Mouse (Mus musculus): ENCODE data around the gene Cryzl2. TPM values are rescaled to one million over a fixed set of nuclear protein-coding genes. Genes with fewer than 3 reads are reported as not detected.

The Cryzl2 gene
- polyA plus RNA-seq, 1 experiment from 2014 or later = 8.6 TPM

GRCm38 (mm10) chr1:157417414-157417813 lies 41.0 kb upstream of the Cryzl2 start:
- DNase-seq (ENCODE audit: low spot score) (no peak), ATAC-seq (ENCODE audit: insufficient number of reproducible peaks, low FRiP score, low TSS enrichment, low read depth) (no peak)
- no peaks in the 10 kb centered on the region for H3K36me3 ChIP-seq (ENCODE audit: control insufficient read depth, insufficient read depth, low read length)
- H3K27me3 ChIP-seq (ENCODE audit: control insufficient read depth, insufficient read depth, low read length) = no peaks in the 10 kb centered on the region
- no peak overlapping the region for H3K27ac ChIP-seq (replicated peaks; ENCODE audit: low read depth, low read length)
- no peak overlapping the region for H3K9ac ChIP-seq (ENCODE audit: low read length)
- no peak overlapping the region for H3K4me3 ChIP-seq (ENCODE audit: low read depth, low read length)
- H3K4me2 ChIP-seq (ENCODE audit: low read depth, severe bottlenecking) = no peak overlapping the region
- H3K9me3 ChIP-seq (ENCODE audit: control insufficient read depth, low read length) = no peaks in the 10 kb centered on the region
- 73% methylated on average over 3 of the region's 3 CpGs for WGBS
- H3K4me1 ChIP-seq (ENCODE audit: control insufficient read depth, insufficient read depth, low read length) = no peaks in the 10 kb centered on the region

- H3K4me2 ChIP-seq (ENCODE audit: low read depth, severe bottlenecking) = no peak overlapping the region
- 60% methylated on average over 7 of the region's 7 CpGs for WGBS
- no peak for ATAC-seq (ENCODE audit: insufficient number of reproducible peaks, low FRiP score, low TSS enrichment, low read depth)
Observed at GRCm38 (mm10) chr1:157417861-157418260, 40.5 kb upstream of the Cryzl2 start.

GRCm38 (mm10) chr1:157425741-157426427 lies 32.5 kb upstream of the Cryzl2 start:
- WGBS = 73% methylated on average over 8 of the region's 8 CpGs
- no peak overlapping the region for H3K27ac ChIP-seq (replicated peaks; ENCODE audit: low read depth, low read length)
- no peak overlapping the region for H3K4me3 ChIP-seq (ENCODE audit: low read depth, low read length)
- H3K9ac ChIP-seq (ENCODE audit: low read length) = no peak overlapping the region
- H3K4me1 ChIP-seq (ENCODE audit: control insufficient read depth, insufficient read depth, low read length) = no peaks in the 10 kb centered on the region
- H3K9me3 ChIP-seq (ENCODE audit: control insufficient read depth, low read length) = no peaks in the 10 kb centered on the region
- H3K27me3 ChIP-seq (ENCODE audit: control insufficient read depth, insufficient read depth, low read length) = no peaks in the 10 kb centered on the region
- no peak for DNase-seq (ENCODE audit: low spot score)
- no peaks in the 10 kb centered on the region for H3K36me3 ChIP-seq (ENCODE audit: control insufficient read depth, insufficient read depth, low read length)
- ATAC-seq (ENCODE audit: insufficient number of reproducible peaks, low FRiP score, low TSS enrichment, low read depth) = no peak
- no peak overlapping the region for H3K4me2 ChIP-seq (ENCODE audit: low read depth, severe bottlenecking)

More at GRCm38 (mm10) chr1:157417861-157418260, 40.5 kb upstream of the Cryzl2 start:
- H3K36me3 ChIP-seq (ENCODE audit: control insufficient read depth, insufficient read depth, low read length) = no peaks in the 10 kb centered on the region
- H3K4me3 ChIP-seq (ENCODE audit: low read depth, low read length) = no peak overlapping the region
- H3K27me3 ChIP-seq (ENCODE audit: control insufficient read depth, insufficient read depth, low read length) = no peaks in the 10 kb centered on the region
- H3K27ac ChIP-seq (replicated peaks; ENCODE audit: low read depth, low read length) = no peak overlapping the region
- H3K9ac ChIP-seq (ENCODE audit: low read length) = no peak overlapping the region
- H3K4me1 ChIP-seq (ENCODE audit: control insufficient read depth, insufficient read depth, low read length) = no peaks in the 10 kb centered on the region
- no peaks in the 10 kb centered on the region for H3K9me3 ChIP-seq (ENCODE audit: control insufficient read depth, low read length)
- DNase-seq (ENCODE audit: low spot score) = no peak

- no peak for ATAC-seq (ENCODE audit: insufficient number of reproducible peaks, low FRiP score, low TSS enrichment, low read depth)
- H3K27ac ChIP-seq (replicated peaks; ENCODE audit: low read depth, low read length) = no peak overlapping the region
Observed at GRCm38 (mm10) chr1:157426933-157427332, 31.4 kb upstream of the Cryzl2 start.

GRCm38 (mm10) chr1:157427604-157428003 lies 30.8 kb upstream of the Cryzl2 start:
- H3K4me2 ChIP-seq (ENCODE audit: low read depth, severe bottlenecking) = no peak overlapping the region
- no peaks in the 10 kb centered on the region for H3K36me3 ChIP-seq (ENCODE audit: control insufficient read depth, insufficient read depth, low read length)
- DNase-seq (ENCODE audit: low spot score) (no peak), ATAC-seq (ENCODE audit: insufficient number of reproducible peaks, low FRiP score, low TSS enrichment, low read depth) (no peak)
- H3K9ac ChIP-seq (ENCODE audit: low read length) = no peak overlapping the region
- H3K9me3 ChIP-seq (ENCODE audit: control insufficient read depth, low read length) = no peaks in the 10 kb centered on the region
- no peak overlapping the region for H3K27ac ChIP-seq (replicated peaks; ENCODE audit: low read depth, low read length)
- no peaks in the 10 kb centered on the region for H3K27me3 ChIP-seq (ENCODE audit: control insufficient read depth, insufficient read depth, low read length)
- WGBS = 88% methylated on average over 4 of the region's 4 CpGs
- H3K4me1 ChIP-seq (ENCODE audit: control insufficient read depth, insufficient read depth, low read length) = no peaks in the 10 kb centered on the region
- H3K4me3 ChIP-seq (ENCODE audit: low read depth, low read length) = no peak overlapping the region

More at GRCm38 (mm10) chr1:157426933-157427332, 31.4 kb upstream of the Cryzl2 start:
- no peaks in the 10 kb centered on the region for H3K36me3 ChIP-seq (ENCODE audit: control insufficient read depth, insufficient read depth, low read length)
- no peaks in the 10 kb centered on the region for H3K9me3 ChIP-seq (ENCODE audit: control insufficient read depth, low read length)
- no peaks in the 10 kb centered on the region for H3K4me1 ChIP-seq (ENCODE audit: control insufficient read depth, insufficient read depth, low read length)
- H3K9ac ChIP-seq (ENCODE audit: low read length) = no peak overlapping the region
- H3K4me3 ChIP-seq (ENCODE audit: low read depth, low read length) = no peak overlapping the region
- no peak for DNase-seq (ENCODE audit: low spot score)
- H3K27me3 ChIP-seq (ENCODE audit: control insufficient read depth, insufficient read depth, low read length) = no peaks in the 10 kb centered on the region
- WGBS = 64% methylated on average over 1 of the region's 1 CpGs
- no peak overlapping the region for H3K4me2 ChIP-seq (ENCODE audit: low read depth, severe bottlenecking)

GRCm38 (mm10) chr1:157428366-157428765 lies 30.0 kb upstream of the Cryzl2 start:
- no peaks in the 10 kb centered on the region for H3K4me1 ChIP-seq (ENCODE audit: control insufficient read depth, insufficient read depth, low read length)
- H3K36me3 ChIP-seq (ENCODE audit: control insufficient read depth, insufficient read depth, low read length) = no peaks in the 10 kb centered on the region
- no peaks in the 10 kb centered on the region for H3K27me3 ChIP-seq (ENCODE audit: control insufficient read depth, insufficient read depth, low read length)
- H3K27ac ChIP-seq (replicated peaks; ENCODE audit: low read depth, low read length) = no peak overlapping the region
- DNase-seq (ENCODE audit: low spot score) (no peak), ATAC-seq (ENCODE audit: insufficient number of reproducible peaks, low FRiP score, low TSS enrichment, low read depth) (no peak)
- H3K4me2 ChIP-seq (ENCODE audit: low read depth, severe bottlenecking) = no peak overlapping the region
- no peak overlapping the region for H3K4me3 ChIP-seq (ENCODE audit: low read depth, low read length)
- no peak overlapping the region for H3K9ac ChIP-seq (ENCODE audit: low read length)
- no peaks in the 10 kb centered on the region for H3K9me3 ChIP-seq (ENCODE audit: control insufficient read depth, low read length)
- WGBS = 91% methylated on average over 3 of the region's 3 CpGs

GRCm38 (mm10) chr1:157433316-157433715 lies 25.1 kb upstream of the Cryzl2 start:
- no peak for DNase-seq (ENCODE audit: low spot score)
- no peak overlapping the region for H3K4me2 ChIP-seq (ENCODE audit: low read depth, severe bottlenecking)
- no peak overlapping the region for H3K27ac ChIP-seq (replicated peaks; ENCODE audit: low read depth, low read length)
- H3K4me1 ChIP-seq (ENCODE audit: control insufficient read depth, insufficient read depth, low read length) = no peaks in the 10 kb centered on the region
- no peaks in the 10 kb centered on the region for H3K27me3 ChIP-seq (ENCODE audit: control insufficient read depth, insufficient read depth, low read length)
- H3K36me3 ChIP-seq (ENCODE audit: control insufficient read depth, insufficient read depth, low read length) = no peaks in the 10 kb centered on the region
- no peak overlapping the region for H3K4me3 ChIP-seq (ENCODE audit: low read depth, low read length)
- WGBS = 53% methylated on average over 3 of the region's 3 CpGs
- no peak for ATAC-seq (ENCODE audit: insufficient number of reproducible peaks, low FRiP score, low TSS enrichment, low read depth)
- no peak overlapping the region for H3K9ac ChIP-seq (ENCODE audit: low read length)
- H3K9me3 ChIP-seq (ENCODE audit: control insufficient read depth, low read length) = no peaks in the 10 kb centered on the region

- WGBS = 91% methylated on average over 4 of the region's 4 CpGs
- no peak for ATAC-seq (ENCODE audit: insufficient number of reproducible peaks, low FRiP score, low TSS enrichment, low read depth)
Observed at GRCm38 (mm10) chr1:157434404-157434803, 24.0 kb upstream of the Cryzl2 start.

GRCm38 (mm10) chr1:157435926-157436325 lies 22.5 kb upstream of the Cryzl2 start:
- WGBS = 94% methylated on average over 6 of the region's 6 CpGs
- Histone ChIP-seq H3K9me3 (ENCODE audit: control insufficient read depth, low read length) (no peaks in the 10 kb centered on the region), H3K4me1 (ENCODE audit: control insufficient read depth, insufficient read depth, low read length) (no peaks in the 10 kb centered on the region), H3K27me3 (ENCODE audit: control insufficient read depth, insufficient read depth, low read length) (no peaks in the 10 kb centered on the region), H3K4me3 (ENCODE audit: low read depth, low read length) (no peak overlapping the region), H3K4me2 (ENCODE audit: low read depth, severe bottlenecking) (no peak overlapping the region), H3K27ac (replicated peaks; ENCODE audit: low read depth, low read length) (no peak overlapping the region), H3K9ac (ENCODE audit: low read length) (no peak overlapping the region), H3K36me3 (ENCODE audit: control insufficient read depth, insufficient read depth, low read length) (no peaks in the 10 kb centered on the region)
- no peak for DNase-seq (ENCODE audit: low spot score)
- ATAC-seq (ENCODE audit: insufficient number of reproducible peaks, low FRiP score, low TSS enrichment, low read depth) = no peak

More at GRCm38 (mm10) chr1:157434404-157434803, 24.0 kb upstream of the Cryzl2 start:
- H3K4me1 ChIP-seq (ENCODE audit: control insufficient read depth, insufficient read depth, low read length) = no peaks in the 10 kb centered on the region
- H3K4me3 ChIP-seq (ENCODE audit: low read depth, low read length) = no peak overlapping the region
- H3K36me3 ChIP-seq (ENCODE audit: control insufficient read depth, insufficient read depth, low read length) = no peaks in the 10 kb centered on the region
- no peak overlapping the region for H3K27ac ChIP-seq (replicated peaks; ENCODE audit: low read depth, low read length)
- DNase-seq (ENCODE audit: low spot score) = no peak
- no peak overlapping the region for H3K4me2 ChIP-seq (ENCODE audit: low read depth, severe bottlenecking)
- H3K9ac ChIP-seq (ENCODE audit: low read length) = no peak overlapping the region
- no peaks in the 10 kb centered on the region for H3K27me3 ChIP-seq (ENCODE audit: control insufficient read depth, insufficient read depth, low read length)
- H3K9me3 ChIP-seq (ENCODE audit: control insufficient read depth, low read length) = no peaks in the 10 kb centered on the region
